Mouse (Mus musculus) 3T3-L1 (cell line): ENCODE data around the gene Vmn2r11.
A peak's percentile ranks its signal among the peaks of the same experiment; 100 is the strongest.
"Not testable (repeated sequence)": the region's sequence is repeated elsewhere in the genome, so short reads cannot be mapped to it uniquely, and the experiment has no call there.

Experiments
- DNase-seq: peaks from one replicate; pipeline ENCODE4 v3.0.0-alpha.2; 2015; ENCODE audit warnings: low read depth, low spot score

Gene Vmn2r11

DNA sequence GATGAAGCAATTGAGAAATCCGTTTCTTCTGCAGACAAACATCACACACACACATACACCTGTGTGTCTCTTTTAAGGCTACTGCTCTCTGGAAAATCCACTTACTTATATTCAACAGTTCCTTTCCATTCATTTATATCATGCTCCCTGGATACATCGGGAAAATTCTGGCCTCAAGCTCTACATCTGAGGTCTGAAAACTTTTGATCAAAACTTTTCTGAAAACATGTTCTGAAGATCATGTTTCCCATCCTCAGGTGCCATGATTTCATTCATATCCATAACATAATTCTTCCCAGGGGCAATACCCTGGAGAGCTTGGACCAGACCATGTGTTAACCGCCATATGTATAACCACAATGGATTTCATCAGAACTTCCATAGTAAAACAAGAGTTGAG, at the start of gene Vmn2r11:
Gene Vmn2r11, minus strand, starts transcription at position 101 of the 400 bp plus-strand sequence.
- not testable (repeated sequence) for DNase-seq

- DNase-seq, result not testable (repeated sequence)
Measured at GRCm38 (mm10) chr5:109097850-109098249, 38.5 kb upstream of the Vmn2r11 start, which contains the start of gene Vmn2r12. Gene Vmn2r12 (minus strand): TSS chr5:109097950.

DNA sequence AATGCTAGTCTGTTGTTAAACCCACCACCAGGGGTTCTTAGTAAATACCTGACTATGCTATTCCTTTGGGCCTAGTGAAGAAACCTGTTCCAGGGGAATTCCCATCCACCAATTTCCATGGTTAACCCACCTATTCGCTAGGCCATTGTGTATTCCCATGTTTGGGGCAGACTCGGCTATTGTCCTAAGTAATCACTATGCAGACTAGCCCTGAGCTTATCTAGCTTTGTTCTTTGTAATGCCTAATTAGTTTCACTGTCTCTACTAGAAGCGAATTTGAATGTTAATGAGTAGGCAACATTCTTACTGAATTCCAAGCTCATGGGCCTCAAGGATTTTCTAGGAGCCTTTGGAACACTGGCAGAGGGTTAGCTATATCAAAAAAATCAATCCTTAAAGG, 37.1 kb upstream of the Vmn2r11 start:
- not testable (repeated sequence) for DNase-seq

- DNase-seq, result peak; percentile 72
Measured at GRCm38 (mm10) chr5:109072016-109072415, 12.6 kb upstream of the Vmn2r11 start.

- DNase-seq, result no peak
Measured at GRCm38 (mm10) chr5:109055286-109055685, 4.1 kb downstream of the Vmn2r11 start.

- DNase-seq, result peak; percentile 86
Measured at GRCm38 (mm10) chr5:109032591-109032990, 26.8 kb downstream of the Vmn2r11 start.

DNA sequence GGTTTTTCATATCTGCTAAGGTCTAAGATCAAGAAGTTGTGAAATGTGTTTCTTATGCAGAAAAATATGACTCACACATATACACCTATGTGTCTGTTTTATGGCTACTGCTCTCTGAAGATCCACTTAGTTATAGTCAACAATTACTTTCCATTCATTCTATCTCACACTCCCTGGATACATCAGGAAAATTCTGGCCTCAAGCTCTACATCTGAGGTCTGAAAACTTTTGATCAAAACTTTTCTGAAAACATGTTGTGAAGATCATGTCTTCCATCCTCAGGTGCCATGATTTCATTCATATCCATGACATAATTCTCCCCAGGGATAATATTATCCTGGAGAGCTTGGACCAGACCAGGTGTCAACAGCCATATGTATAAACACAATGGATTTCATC, 52.9 kb downstream of the Vmn2r11 start, which contains the start of gene Vmn2r10:
Gene Vmn2r10, minus strand, starts transcription at position 101 of the 400 bp plus-strand sequence.
- not testable (repeated sequence) for DNase-seq
